Mouse (Mus musculus) erythroid progenitor cell, adult 5-6 weeks (primary cell): ENCODE measurements around the gene Tti1. TPM values are rescaled to one million over a fixed set of nuclear protein-coding genes. Genes with fewer than 3 reads are reported as not detected.

ENCODE experiments used
- ATAC-seq: replicated peaks from 2 replicates; pipeline ENCODE4 v1.8.0; 2016; ENCODE audit warnings: moderate number of reproducible peaks, mild to moderate bottlenecking, moderate TSS enrichment, inconsistent platforms; ENCODE audit not compliant: poor library complexity, low FRiP score, severe bottlenecking
- total RNA-seq, 2 experiments: library from RNA; stranded (forward) in 1 of 2; stranded (reverse) in 1 of 2; fragments of 150-400 nt in 1 of 2; fragments of 186-747, 209-891 nt in 1 of 2; gene quantifications; 2 replicates each; pipeline versions ENCODE4 v1.2.3 to v1.2.4; 2015 to 2017; ENCODE audit warnings: low replicate concordance in 2 of 2

Tti1 gene
- total RNA-seq, 2 experiments from 2014 or later, result 9.2 to 18.4 TPM

DNA sequence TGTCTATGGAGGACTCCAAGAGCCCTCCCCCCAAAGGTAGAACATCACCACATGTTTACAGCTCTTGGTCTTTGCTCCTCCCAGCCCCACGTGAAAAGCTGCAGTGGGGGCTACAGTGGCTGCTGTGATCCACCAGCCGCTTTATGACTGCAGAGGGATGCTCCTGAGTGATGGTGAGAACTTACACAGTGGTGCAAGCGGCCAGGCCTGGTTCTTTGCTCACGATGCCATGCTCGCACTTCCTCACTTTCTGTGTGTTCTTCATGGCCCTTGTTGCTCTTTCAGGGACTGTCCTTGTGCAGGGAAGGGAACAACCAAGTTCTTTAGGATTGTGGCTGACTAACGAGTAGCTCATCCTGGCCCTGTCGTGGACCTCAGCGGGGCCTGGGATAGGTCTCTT is 15.3 kb upstream of the Tti1 start:
- no peak for ATAC-seq

DNA sequence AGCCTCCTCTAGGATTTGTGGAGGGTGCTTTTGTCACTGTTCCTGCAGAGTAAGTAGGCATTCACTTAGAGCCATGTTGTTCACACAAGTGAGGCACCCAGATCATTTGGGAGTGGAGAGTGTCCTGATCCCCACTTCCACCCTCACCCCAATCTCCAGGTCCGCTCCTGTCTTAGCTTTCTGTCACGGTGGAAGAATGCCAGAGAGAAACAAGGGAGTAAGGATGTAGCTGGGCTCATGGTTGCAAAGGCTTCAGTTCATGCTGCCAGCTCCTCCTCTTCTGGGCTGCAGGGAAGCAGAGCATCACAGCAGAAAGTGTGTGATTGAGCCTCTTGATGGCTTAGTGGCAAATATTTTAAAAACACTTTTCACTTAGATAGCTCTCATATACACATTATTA is 12.2 kb upstream of the Tti1 start:
- no peak for ATAC-seq

DNA sequence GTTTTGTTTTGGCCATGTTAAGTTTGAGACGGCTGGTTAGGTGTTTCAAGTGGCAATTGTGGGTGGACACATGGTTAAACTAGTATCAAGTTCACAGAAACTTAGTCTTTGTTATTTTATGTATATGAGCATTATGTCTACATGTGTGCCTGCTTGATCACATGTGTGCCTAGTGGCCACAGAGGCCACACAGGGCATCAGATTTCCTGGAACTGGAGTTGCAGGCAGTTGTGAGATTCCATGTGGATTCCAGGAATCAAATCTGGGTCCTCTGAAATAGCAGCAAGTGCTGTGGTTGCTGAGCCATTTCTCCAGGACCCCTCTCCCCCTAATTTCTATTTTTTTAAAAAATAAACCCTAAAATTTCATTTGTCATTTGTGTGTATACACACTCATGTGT is 11.4 kb upstream of the Tti1 start:
- no peak for ATAC-seq

DNA sequence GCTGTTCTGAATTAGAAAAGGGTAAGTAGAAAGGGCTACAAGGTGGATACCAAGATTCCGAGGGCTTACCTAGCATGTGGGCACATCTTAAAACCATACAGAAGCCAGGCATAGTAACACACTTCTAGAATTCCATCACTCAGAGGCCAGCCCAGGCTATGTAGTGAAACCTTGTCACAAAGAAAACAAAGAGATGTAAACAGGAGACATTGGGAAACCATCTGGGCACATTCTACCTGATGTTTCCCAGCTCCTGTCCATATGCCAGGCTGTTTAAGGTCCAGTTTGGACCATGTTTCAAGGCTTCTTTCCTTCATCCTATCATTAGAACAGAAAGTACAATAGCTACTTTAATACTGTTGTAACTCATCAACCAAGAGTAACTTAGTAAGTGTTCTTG is 9.3 kb upstream of the Tti1 start:
- ATAC-seq, result no peak

DNA sequence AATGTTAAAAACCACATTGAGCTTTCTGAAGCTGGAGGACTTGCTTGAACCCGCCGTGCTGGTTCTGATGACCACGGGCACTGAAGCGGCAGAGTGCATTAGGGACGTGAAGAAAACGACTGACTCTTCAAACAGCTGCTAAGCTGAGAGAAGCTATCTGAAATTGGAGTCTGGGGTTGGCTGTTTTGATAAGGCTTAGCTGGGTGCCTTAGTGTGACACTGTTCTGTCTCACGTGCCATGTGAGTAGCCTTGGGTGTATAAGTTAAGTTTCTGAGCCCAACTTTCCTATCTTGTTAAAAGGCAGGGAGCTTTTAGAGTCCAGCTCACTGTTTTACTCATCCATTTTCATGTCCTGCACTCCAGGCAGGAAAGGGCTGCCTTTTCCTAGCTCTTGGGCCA is 8.7 kb upstream of the Tti1 start:
- ATAC-seq, result peak; percentile 68

DNA sequence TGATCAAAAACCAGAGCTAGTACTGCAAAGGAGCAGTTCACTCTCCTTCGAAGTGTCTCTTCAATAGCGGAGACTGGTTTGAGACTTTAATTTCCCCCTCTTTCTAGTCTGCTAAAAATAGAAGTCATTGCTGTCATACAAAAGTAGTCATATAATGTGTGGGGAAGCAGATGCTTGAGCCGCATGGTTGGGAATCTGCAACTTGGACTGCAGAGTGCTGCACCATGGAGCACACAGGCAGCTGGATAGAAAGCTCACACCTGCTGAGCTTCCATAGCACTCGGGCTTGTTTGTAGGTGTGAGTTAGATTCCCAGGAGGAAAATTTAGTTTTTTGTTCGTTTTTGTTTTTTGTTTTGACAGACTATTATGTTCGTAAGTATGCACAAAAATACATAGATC is 8.2 kb upstream of the Tti1 start:
- ATAC-seq, result no peak

DNA sequence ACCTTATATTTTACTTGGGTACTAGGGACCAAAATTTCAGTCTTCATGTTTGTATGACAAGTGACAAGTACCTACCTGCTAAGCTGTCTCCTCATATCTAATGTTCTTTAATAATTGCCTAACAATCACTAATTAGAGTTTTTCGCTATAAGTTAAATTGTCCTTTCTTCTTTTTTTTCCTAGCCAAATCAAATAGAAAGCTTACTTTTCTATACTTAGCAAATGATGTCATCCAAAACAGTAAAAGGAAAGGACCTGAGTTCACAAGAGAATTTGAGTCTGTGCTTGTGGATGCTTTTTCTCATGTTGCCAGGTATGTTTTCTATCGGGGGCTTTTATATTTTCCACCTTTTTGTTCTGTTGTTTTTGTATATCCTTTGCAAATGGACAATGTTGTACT is 7.6 kb upstream of the Tti1 start:
- ATAC-seq, result no peak

DNA sequence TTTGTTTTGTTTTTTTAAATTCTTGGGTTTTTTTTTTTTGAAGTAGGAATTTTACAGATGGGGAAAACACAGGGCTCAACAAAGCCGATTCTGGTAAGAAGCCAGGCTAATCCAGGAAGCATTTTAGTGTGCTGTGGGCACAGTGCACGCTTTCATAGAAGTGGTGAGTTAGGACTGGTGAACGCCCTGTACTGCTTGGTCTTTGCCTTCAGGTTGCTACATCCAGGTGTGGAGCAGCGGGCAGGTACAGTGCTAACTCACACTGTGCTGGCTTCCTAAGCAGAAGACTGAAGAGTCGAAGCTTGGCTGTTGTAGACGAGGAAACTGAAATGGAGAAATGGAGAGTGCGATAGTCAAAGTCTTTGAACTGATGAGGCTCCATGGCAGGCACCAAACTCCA is 1.8 kb upstream of the Tti1 start:
- no peak for ATAC-seq

DNA sequence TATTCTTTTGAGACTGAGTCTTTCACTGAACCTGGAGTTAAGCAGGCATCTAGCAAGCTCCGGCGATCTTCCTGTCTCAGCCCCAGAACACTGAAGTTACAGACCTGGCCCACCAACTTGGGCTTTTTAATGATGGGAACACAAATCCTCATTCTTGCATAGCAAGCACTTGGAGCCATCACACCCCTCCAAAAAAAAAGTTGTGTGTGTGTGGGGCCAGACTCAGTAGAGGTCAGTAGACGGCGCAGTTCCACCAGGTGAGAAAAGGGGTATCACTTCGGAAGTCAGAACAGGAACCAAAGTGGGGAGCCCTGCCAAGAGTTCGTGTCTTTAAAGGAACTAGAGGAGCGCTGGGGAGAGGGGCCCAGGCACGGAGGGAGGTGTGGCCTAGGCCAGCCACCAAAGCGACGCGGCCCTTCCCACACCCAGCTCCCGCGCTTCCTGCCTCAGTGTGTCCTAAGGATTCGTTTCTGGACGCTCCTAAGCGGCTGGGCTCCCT is 329 bp downstream of the Tti1 start:
- ATAC-seq, result no peak

DNA sequence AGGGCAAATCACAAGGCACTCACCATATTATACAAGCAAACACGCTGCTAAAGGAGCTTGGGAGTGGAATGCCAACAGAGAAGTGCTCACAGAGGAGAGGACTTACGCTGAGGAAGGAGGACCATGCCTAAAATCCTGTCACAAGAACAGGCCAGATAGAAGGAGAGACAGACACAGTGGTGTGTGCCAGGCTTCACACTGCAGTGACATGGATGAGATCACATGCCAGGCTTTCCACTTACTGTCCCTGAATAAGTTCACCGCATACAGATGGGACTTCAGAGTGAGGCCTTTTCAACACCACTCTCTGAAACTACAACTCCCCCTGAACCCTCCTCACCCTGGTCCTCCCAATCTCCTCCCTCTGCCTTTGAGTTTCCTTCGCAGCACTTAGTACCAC is 10.9 kb downstream of the Tti1 start:
- no peak for ATAC-seq

DNA sequence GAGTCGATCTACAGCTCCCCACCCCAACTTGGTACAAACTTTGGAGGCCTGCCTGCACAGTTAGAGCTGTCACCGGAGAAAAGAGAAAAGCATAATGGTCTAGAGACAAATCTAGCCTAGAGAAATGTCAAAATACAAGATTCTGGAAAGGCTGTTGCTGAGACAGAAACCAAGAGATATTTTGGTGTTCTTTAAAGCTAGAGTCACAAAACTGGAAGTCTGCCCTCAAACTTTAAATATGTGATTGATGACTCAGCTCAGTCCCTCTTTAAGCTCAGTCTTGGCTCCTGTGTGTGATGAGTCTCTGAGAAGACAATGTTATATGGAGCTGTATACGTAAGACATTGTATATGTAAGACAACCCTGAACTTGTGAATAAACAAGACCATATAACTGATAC is 15.6 kb downstream of the Tti1 start:
- no peak for ATAC-seq

DNA sequence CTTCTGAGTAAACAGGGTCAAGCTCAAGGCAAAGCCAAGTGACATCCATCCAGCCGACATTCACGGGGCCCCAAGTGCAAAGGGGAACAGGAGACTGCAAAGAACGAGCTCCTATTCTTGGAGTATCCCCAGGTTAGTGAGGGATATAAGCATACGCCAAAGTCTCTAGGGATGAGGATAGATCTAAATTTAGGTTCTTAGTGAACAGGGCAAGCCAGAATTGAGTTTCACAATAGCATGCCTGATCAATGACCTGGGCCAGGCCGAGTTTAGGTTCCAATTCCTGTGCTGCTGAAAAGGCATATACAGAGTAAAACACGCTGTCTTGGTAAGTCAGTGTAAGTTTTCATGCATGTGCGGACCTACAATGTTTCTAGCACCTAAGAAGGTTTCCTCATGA is 18.9 kb downstream of the Tti1 start:
- ATAC-seq, result no peak

DNA sequence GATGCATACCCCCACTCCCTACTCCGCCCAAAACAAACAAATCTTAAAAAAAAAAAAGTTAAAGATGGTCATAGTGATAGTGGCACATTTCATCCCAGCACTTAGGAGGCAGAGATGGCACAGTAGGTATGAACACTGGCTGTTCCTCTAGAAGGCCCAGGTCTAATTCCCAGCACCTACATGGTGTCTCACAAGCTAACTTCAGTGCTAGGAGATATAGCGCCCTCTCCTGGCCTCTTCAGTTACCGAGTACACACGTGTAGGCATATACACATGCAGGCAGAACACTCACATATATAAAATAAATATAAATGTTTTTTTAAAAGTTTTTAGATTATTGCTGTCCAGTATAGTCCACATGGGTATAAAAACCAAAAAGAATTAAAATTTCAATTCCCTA is 22.6 kb downstream of the Tti1 start:
- no peak for ATAC-seq

DNA sequence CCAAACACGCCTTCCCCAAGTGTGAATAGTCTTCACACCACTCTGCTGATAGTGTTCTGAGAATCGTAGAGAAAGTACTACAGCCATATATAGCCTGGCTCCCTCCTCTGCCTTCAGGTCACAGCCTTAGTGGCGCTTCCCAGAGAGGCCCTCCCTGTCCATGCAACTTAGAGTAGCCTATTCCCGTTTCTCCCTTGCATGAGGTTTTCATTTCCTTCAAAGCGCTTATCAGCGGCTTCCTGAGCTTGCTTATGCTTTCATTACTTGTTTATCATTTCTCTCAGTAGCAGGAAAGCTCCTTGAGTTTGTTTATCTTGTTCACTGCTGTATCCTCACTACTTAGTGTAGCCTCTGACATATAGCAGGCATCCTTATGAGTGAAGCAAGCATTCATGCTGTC is 23.6 kb downstream of the Tti1 start:
- no peak for ATAC-seq

DNA sequence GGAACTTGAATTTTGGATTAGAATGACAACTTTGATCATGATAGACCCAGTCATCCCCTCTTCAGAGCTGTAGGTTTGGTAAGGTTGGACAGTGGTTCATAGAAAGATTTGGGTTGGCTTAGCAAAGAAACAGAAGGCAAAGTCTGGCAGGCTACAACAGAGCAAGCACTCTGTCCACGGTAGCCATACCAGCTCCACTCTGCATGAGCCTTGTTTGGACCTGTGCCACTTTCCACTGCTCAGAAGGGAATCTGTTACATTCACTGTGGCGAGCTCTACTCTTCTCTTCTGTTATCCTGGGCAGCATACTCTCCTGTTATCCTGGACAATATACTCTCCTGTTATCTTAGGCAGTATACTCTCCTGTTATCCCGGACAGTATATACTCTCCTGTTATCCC is 29.4 kb downstream of the Tti1 start:
- no peak for ATAC-seq

DNA sequence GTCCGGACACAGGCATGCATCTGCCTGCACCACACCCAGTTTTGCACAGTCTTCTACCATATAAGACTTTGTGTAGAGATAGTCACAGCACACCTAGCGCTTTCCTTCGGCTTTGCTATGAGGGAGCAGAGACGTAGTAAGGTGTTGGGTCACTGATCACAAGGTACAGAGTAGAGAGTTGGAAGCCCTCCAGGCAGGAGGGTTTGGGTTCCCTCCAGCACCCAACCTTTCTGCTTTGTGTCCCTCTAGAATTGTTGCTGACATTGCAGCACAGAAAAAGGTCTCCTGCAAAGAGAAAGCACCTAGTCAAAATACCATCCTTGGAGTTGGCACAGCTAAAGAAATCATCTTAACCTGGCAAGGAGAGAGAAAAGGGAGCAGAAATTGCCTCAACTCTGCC is 35.7 kb downstream of the Tti1 start:
- ATAC-seq, result no peak

DNA sequence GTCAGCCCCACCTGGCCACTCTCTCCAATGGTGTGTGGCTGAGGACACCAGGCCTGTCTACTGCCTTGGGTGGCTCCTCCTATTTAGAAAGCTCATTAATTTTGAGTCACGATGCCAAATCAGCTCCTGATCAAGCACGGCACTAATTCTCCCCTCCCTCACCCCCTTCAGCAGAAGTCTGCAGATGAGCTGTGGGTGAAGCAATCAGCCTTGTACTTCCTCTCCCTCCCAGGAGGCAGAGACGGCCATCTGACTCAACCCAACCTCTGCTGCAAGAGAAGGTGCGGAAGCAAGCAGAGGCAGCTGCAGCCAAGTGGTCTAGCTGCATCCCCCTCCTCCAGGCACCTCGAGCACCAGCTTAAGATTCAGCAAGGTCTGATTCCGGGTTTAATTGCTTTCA is 37.2 kb downstream of the Tti1 start:
- no peak for ATAC-seq

DNA sequence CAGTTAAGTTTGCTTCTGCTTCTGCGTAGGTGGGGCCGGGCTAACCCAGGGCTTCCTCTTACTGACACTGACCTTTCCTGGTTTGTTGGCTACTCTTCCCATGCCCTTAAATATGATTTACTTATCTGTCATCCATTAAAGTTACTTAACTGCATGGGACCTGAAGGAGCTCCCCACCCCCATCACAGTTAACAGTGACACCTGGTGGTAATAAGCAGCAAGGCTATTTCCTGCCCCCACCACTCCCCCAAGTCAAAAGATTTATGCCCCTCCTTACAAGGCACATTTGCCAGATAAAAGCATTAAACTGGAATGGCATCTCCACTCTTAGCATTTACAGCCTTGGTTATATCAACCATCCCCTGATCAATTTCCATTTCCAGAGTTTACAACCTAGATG is 38.3 kb downstream of the Tti1 start:
- no peak for ATAC-seq

DNA sequence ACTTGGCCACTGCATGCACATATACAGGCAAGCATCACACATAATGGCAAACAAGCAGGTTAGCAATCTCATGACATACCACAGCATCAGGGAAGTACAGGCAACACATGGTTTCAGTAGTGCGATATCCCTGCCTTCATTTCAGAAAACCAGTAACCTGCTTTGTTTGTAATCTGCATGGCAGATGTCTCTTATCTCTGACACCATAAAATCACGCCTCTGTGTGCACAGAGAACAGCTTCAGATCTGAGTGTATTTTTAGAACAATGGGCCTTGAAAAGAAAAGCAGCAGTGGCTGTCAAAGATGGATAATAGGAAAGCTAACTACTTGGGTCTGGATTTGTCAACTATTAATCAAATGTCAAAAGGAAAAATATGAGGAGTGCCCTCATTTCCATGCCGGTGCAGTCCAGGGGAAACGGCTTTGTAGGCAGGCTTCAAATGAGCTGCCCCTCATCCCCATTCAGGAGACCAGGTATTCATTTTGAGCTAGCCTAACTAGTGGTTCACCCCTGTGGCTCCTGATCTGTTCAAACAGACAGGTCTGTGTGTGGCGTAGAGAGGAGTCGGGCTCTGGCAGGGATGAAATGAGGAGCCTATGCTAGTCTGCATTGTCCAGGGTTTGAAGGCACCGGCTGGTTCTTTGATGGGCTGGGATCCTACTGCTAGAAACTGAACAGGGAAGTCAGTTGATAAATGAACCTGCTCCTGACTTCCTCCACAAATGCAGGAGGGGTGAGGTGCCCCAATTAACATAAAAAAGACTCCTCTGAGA is 39.6 kb downstream of the Tti1 start:
- ATAC-seq, result no peak

DNA sequence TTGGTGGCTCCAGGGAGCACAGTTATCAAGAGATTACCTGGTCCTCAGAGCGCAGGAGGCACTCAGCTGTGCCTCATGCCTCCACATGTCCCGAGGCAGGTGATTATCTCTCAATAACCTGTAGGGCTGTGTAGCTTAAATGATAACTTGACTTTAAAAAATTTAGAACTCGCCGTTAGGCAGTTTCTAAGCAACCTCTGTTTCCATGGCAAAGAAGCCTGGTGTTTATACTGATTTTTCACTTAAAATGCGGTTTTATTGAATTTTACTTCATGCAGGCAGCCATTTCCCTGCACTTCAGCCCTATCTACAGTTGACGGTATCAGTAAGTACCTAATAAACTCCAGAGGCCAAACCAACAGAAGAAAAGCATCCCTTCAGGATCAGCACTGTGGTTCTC is 42.0 kb downstream of the Tti1 start:
- no peak for ATAC-seq

DNA sequence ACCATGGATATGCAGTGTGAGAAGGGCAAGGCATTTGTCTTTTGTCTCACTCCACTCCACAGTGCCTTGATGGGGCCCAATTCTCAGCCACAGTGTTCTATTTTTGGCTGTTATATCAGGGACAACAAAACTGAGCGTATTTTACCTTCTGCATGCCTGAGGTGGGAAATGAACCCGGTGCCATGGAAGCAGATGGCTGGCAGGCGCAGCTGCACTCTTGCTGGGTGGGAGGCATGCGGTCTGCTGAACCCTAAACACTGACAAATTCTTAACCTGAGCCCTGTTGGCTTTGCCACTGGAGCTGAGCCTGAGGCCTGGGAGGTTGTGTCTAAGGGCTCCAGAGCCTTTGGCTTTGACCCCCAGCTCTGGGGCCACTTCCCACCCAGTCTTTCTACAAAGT is 42.6 kb downstream of the Tti1 start:
- no peak for ATAC-seq

DNA sequence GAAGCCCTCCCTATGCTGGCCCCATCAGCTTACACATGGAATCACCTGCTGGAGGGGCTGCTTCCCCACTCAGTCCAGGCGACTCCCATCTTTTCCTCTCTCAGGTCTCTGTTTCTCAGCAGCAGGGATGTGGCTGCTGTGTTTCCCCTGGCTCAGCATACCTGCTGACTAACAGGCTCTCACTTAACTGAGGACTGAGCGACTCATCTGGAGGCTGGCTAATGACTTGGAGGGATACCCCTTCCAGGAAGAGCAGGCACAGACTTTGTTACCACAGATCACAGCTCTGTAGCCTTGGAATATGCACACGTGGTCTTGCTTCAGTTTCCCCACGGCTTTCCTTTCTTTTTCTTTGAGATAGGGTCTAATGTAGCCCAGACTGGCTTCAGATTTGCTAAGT is 45.0 kb downstream of the Tti1 start:
- no peak for ATAC-seq
